Mouse (Mus musculus) heart, embryonic 12.5 days (tissue): ENCODE results near the gene Castor2. TPM values are rescaled to one million over a fixed set of nuclear protein-coding genes. Genes with fewer than 3 reads are reported as not detected.

Experiments used
- ATAC-seq: fragments of 200-750 bp; cut with Nextera tagmentation; 2 replicates; pipeline ENCODE4 v1.8.0; 2017; ENCODE audit warnings: moderate TSS enrichment, moderate library complexity; ENCODE audit not compliant: insufficient number of reproducible peaks, low FRiP score
- H3K27ac ChIP-seq: fragments of 300-500 bp; sonication (generic); 2 replicates; pipeline ENCODE4 v1.5.1; 2016; ENCODE audit warnings: mild to moderate bottlenecking, moderate library complexity; ENCODE audit not compliant: poor library complexity, severe bottlenecking
- H3K27me3 ChIP-seq: fragments of 300-500 bp; sonication (generic); replicated peaks from 2 replicates; pipeline ENCODE4 v1.6.1; 2016; ENCODE audit warnings: mild to moderate bottlenecking, moderate library complexity
- H3K36me3 ChIP-seq: fragments of 300-500 bp; sonication (generic); 2 replicates; pipeline ENCODE4 v1.6.1; 2016; ENCODE audit warnings: mild to moderate bottlenecking, moderate library complexity
- H3K4me1 ChIP-seq: fragments of 300-500 bp; sonication (generic); replicated peaks from 2 replicates; pipeline ENCODE4 v1.6.1; 2016; ENCODE audit warnings: mild to moderate bottlenecking
- H3K4me2 ChIP-seq: fragments of 300-500 bp; sonication (generic); 2 replicates; pipeline ENCODE4 v1.6.1; 2016; ENCODE audit warnings: mild to moderate bottlenecking, moderate library complexity
- H3K4me3 ChIP-seq: fragments of 300-500 bp; sonication (generic); 2 replicates; pipeline ENCODE4 v1.5.1; 2016; ENCODE audit warnings: mild to moderate bottlenecking
- H3K9ac ChIP-seq: fragments of 300-500 bp; sonication (generic); 2 replicates; pipeline ENCODE4 v1.6.1; 2016; ENCODE audit warnings: mild to moderate bottlenecking, moderate library complexity
- H3K9me3 ChIP-seq: fragments of 300-500 bp; sonication (generic); replicated peaks from 2 replicates; pipeline ENCODE4 v1.6.1; 2016; ENCODE audit warnings: mild to moderate bottlenecking, moderate library complexity
- WGBS: fragments of 180-500 bp; shearing (Covaris S2); methylation state at CpG from one replicate; pipeline ENCODE4 v1.1.7; 2016; 5-methylcytosine and 5-hydroxymethylcytosine counted together
- polyA plus RNA-seq: library from polyadenylated mRNA; unstranded; fragments of >200 nt; fragmentation: Nextera tagmentation; extraction: Ambion mirVana; gene quantifications from 2 replicates; pipeline ENCODE4 v1.2.1, GENCODE M21; 2016

Castor2 gene
- polyA plus RNA-seq, 1 experiment from 2014 or later = 7.5 TPM

- Histone ChIP-seq H3K36me3 (no peaks in the 10 kb centered on the region), H3K4me3 (0 out of 2 replicates have a peak overlapping the region, but pooled peaks have one; percentile 75), H3K9me3 (no peaks in the 10 kb centered on the region), H3K9ac (no peak overlapping the region), H3K4me1 (peaks cover 12% of the 10 kb centered on the region), H3K27ac (0 out of 2 replicates have a peak overlapping the region, but pooled peaks have one; percentile 14), H3K4me2 (peak overlapping the region; percentile 78; the same call in 1 of the 2 replicates), H3K27me3 (no peaks in the 10 kb centered on the region)
- ATAC-seq = no peak
- 65% methylated on average over 4 of the region's 4 CpGs for WGBS
Observed at GRCm38 (mm10) chr5:134182735-134183134, 83.2 kb downstream of the Castor2 start.

GRCm38 (mm10) chr5:134183162-134183561 lies 83.7 kb downstream of the Castor2 start:
- Histone ChIP-seq H3K9me3 (no peaks in the 10 kb centered on the region), H3K27ac (no peak overlapping the region; the same call in 1 of the 2 replicates), H3K4me2 (peak overlapping the region; percentile 78), H3K4me1 (peaks cover 12% of the 10 kb centered on the region), H3K9ac (peak overlapping the region; percentile 87), H3K36me3 (no peaks in the 10 kb centered on the region), H3K4me3 (peak overlapping the region; percentile 75), H3K27me3 (no peaks in the 10 kb centered on the region)
- WGBS = 59% methylated on average over 7 of the region's 7 CpGs
- no peak for ATAC-seq

GRCm38 (mm10) chr5:134183880-134184808 lies 84.6 kb downstream of the Castor2 start, which contains the start of gene Gtf2ird2:
TSS of gene Gtf2ird2 (plus strand) at chr5:134184019.
- ATAC-seq = peak; percentile 98
- peak within 1 kb of the TSS; percentile 87 for H3K27ac ChIP-seq
- H3K27me3 ChIP-seq = no peaks in the 10 kb centered on the region

GRCm38 (mm10) chr5:134186059-134186458 lies 86.5 kb downstream of the Castor2 start:
- Histone ChIP-seq H3K4me2 (no peak overlapping the region), H3K27ac (no peak overlapping the region), H3K36me3 (0 out of 2 replicates have a peak, but pooled peaks cover 2% of the 10 kb centered on the region), H3K27me3 (no peaks in the 10 kb centered on the region), H3K9me3 (no peaks in the 10 kb centered on the region), H3K4me1 (peaks cover 12% of the 10 kb centered on the region), H3K4me3 (no peak overlapping the region), H3K9ac (no peak overlapping the region)
- no peak for ATAC-seq
- WGBS = 83% methylated on average over 3 of the region's 3 CpGs

More at GRCm38 (mm10) chr5:134183880-134184808, 84.6 kb downstream of the Castor2 start, which contains the start of gene Gtf2ird2:
- WGBS = under 1% methylated on average over 92 of the region's 92 CpGs
- peak within 1 kb of the TSS; percentile 78 for H3K4me2 ChIP-seq
- peak within 1 kb of the TSS; percentile 75 for H3K4me3 ChIP-seq
- no peaks in the 10 kb centered on the region for H3K36me3 ChIP-seq
- H3K9ac ChIP-seq = peak within 1 kb of the TSS; percentile 87
- H3K9me3 ChIP-seq = no peaks in the 10 kb centered on the region
- peaks cover 12% of the 10 kb centered on the region for H3K4me1 ChIP-seq

- 0 out of 2 replicates have a peak, but pooled peaks cover 4% of the 10 kb centered on the region for H3K36me3 ChIP-seq
- no peak overlapping the region for H3K27ac ChIP-seq
- no peaks in the 10 kb centered on the region for H3K27me3 ChIP-seq
- peaks cover 12% of the 10 kb centered on the region for H3K4me1 ChIP-seq
- no peak for ATAC-seq
- H3K9ac ChIP-seq = no peak overlapping the region
- no peak overlapping the region for H3K4me2 ChIP-seq
- no peaks in the 10 kb centered on the region for H3K9me3 ChIP-seq
- H3K4me3 ChIP-seq = no peak overlapping the region
- 74% methylated on average over 4 of the region's 4 CpGs for WGBS
Observed at GRCm38 (mm10) chr5:134186961-134187731, 87.6 kb downstream of the Castor2 start.

- no peak for ATAC-seq
- Histone ChIP-seq H3K36me3 (0 out of 2 replicates have a peak, but pooled peaks cover 4% of the 10 kb centered on the region), H3K4me3 (no peak overlapping the region), H3K9me3 (no peaks in the 10 kb centered on the region), H3K27me3 (no peaks in the 10 kb centered on the region), H3K4me2 (no peak overlapping the region), H3K4me1 (peaks cover 2% of the 10 kb centered on the region), H3K27ac (no peak overlapping the region), H3K9ac (no peak overlapping the region)
- WGBS = 79% methylated on average over 7 of the region's 7 CpGs
Observed at GRCm38 (mm10) chr5:134188571-134188970, 89.1 kb downstream of the Castor2 start.

- peaks cover 35% of the 10 kb centered on the region for H3K36me3 ChIP-seq
- 83% methylated on average over 8 of the region's 8 CpGs for WGBS
- no peak overlapping the region for H3K9ac ChIP-seq
- H3K4me1 ChIP-seq = no peaks in the 10 kb centered on the region
- H3K4me3 ChIP-seq = no peak overlapping the region
- H3K27ac ChIP-seq = no peak overlapping the region
- H3K27me3 ChIP-seq = no peaks in the 10 kb centered on the region
- ATAC-seq = no peak
- no peaks in the 10 kb centered on the region for H3K9me3 ChIP-seq
- H3K4me2 ChIP-seq = no peak overlapping the region
Observed at GRCm38 (mm10) chr5:134193664-134194063, 94.2 kb downstream of the Castor2 start.

Other genes starting within 250 kb of the Castor2 start
- 25.4 and 26.9 TPM in 2 replicates for gene Rcc1l, start 77.1 kb downstream of the Castor2 start, polyA plus RNA-seq
- 6.5 and 6.9 TPM in 2 replicates for gene Gtf2ird2, start 84.3 kb downstream of the Castor2 start, polyA plus RNA-seq
- 2.0 and 2.2 TPM in 2 replicates for gene Ncf1, start 129.9 kb downstream of the Castor2 start, polyA plus RNA-seq
- 157 and 165 TPM in 2 replicates for gene Gtf2i, start 215.0 kb downstream of the Castor2 start, polyA plus RNA-seq